Mouse (Mus musculus): Measurements from ENCODE around the gene Rpap1.

- TF ChIP-seq CTCF (IDR thresholded peaks at IDR 0.05; ENCODE audit: control insufficient read depth, insufficient read depth, insufficient read length) (no peak), USF1 (IDR thresholded peaks at IDR 0.05; ENCODE audit: low read depth) (no peak), MYOG (IDR thresholded peaks at IDR 0.05; ENCODE audit: control insufficient read depth, extremely low read depth, insufficient read length) (no peak)
Observed at GRCm38 (mm10) chr2:119808881-119809280, 21.5 kb upstream of the Rpap1 start.

All from C2C12 (cell line).